ENCODE assay signal across 9 mouse cellular contexts in genomic region chr2:139589905-139590304, GRCm38 (mm10).
DNase-seq lines count a peak whose midpoint lies in the region; ATAC-seq and TF ChIP-seq lines count a peak whose summit lies in the region.
"Had no signal": no experiment of that assay in that cellular context is flagged by ENCODE, and none has a peak within 500 bp of the region (broad histone marks: within the 10 kb centered on the region; RNA-seq: fewer than 3 reads in every experiment).

No protein-coding gene starts in this region.

- 47% methylated on average over 4 of the region's 4 CpGs for WGBS in forebrain, postnatal 0 days
- 49% methylated on average over 4 of the region's 4 CpGs for WGBS in forebrain, embryonic 15.5 days
- WGBS in kidney, embryonic 14.5 days = 51% methylated on average over 4 of the region's 4 CpGs

- no peaks in the 10 kb centered on the region for H3K27me3 ChIP-seq in forebrain, postnatal 0 days (ENCODE audit: insufficient read depth, low read length)
- no peaks in the 10 kb centered on the region for H3K27me3 ChIP-seq in forebrain, embryonic 15.5 days
- no peaks in the 10 kb centered on the region for H3K27me3 ChIP-seq in kidney, embryonic 14.5 days (ENCODE audit: control insufficient read depth, insufficient read depth, low read length)
- H3K27me3 ChIP-seq: hindbrain, embryonic 15.5 days had no signal

- peak; percentile 59 for TF ChIP-seq CTCF in forebrain, postnatal 0 days (IDR thresholded peaks at IDR 0.05; ENCODE audit: low read depth)

- no peak overlapping the region for H3K4me3 ChIP-seq in forebrain, postnatal 0 days (ENCODE audit: low read depth, low read length)
- no peak overlapping the region for H3K4me3 ChIP-seq in forebrain, embryonic 15.5 days
- no peak overlapping the region for H3K4me3 ChIP-seq in kidney, embryonic 14.5 days (ENCODE audit: low read length)
- H3K4me3 ChIP-seq: hindbrain, embryonic 15.5 days had no signal

- H3K4me1 ChIP-seq in forebrain, postnatal 0 days (ENCODE audit: insufficient read depth) = no peaks in the 10 kb centered on the region
- no peaks in the 10 kb centered on the region for H3K4me1 ChIP-seq in forebrain, embryonic 15.5 days
- no peaks in the 10 kb centered on the region for H3K4me1 ChIP-seq in kidney, embryonic 14.5 days (ENCODE audit: control insufficient read depth, insufficient read depth, low read length)
- H3K4me1 ChIP-seq: hindbrain, embryonic 15.5 days had no signal

- no peaks in the 10 kb centered on the region for H3K36me3 ChIP-seq in forebrain, postnatal 0 days (ENCODE audit: insufficient read depth)
- H3K36me3 ChIP-seq in forebrain, embryonic 15.5 days = no peaks in the 10 kb centered on the region
- no peaks in the 10 kb centered on the region for H3K36me3 ChIP-seq in kidney, embryonic 14.5 days (ENCODE audit: control insufficient read depth, insufficient read depth, low read length)
- H3K36me3 ChIP-seq: hindbrain, embryonic 15.5 days had no signal

- no peak overlapping the region for H3K9ac ChIP-seq in forebrain, postnatal 0 days
- no peak overlapping the region for H3K9ac ChIP-seq in forebrain, embryonic 15.5 days (replicated peaks)
- H3K9ac ChIP-seq in kidney, embryonic 14.5 days (ENCODE audit: low read depth, low read length) = no peak overlapping the region
- H3K9ac ChIP-seq: hindbrain, embryonic 15.5 days had no signal

- no peak overlapping the region for H3K4me2 ChIP-seq in forebrain, postnatal 0 days (ENCODE audit: low read depth)
- no peak overlapping the region for H3K4me2 ChIP-seq in forebrain, embryonic 15.5 days (replicated peaks)
- no peak overlapping the region for H3K4me2 ChIP-seq in kidney, embryonic 14.5 days (replicated peaks; ENCODE audit: low read depth, low read length)
- H3K4me2 ChIP-seq: hindbrain, embryonic 15.5 days had no signal

- no peaks in the 10 kb centered on the region for H3K9me3 ChIP-seq in forebrain, postnatal 0 days (ENCODE audit: low read length)
- no peaks in the 10 kb centered on the region for H3K9me3 ChIP-seq in forebrain, embryonic 15.5 days
- H3K9me3 ChIP-seq in kidney, embryonic 14.5 days (ENCODE audit: control insufficient read depth, low read length) = no peaks in the 10 kb centered on the region
- H3K9me3 ChIP-seq: hindbrain, embryonic 15.5 days had no signal

- 0 out of 2 replicates have a peak, but pooled peaks have one; percentile 32 for ATAC-seq in forebrain, postnatal 0 days
- ATAC-seq in forebrain, embryonic 15.5 days (replicated peaks) = no peak
- ATAC-seq in kidney, embryonic 14.5 days (ENCODE audit: low FRiP score, low TSS enrichment) = peak; percentile 33; the same call in 1 of the 2 replicates

- DNase-seq in forebrain, postnatal 0 days = no peak
- DNase-seq in spleen, postnatal 4 days (ENCODE audit: low spot score in 2 of 2) = peak; percentile 21 to 64
- DNase-seq in spleen, adult 12 weeks (ENCODE audit: low spot score) = no peak
- peak; percentile 80 to 84 for DNase-seq in cerebellum, postnatal 10 days
- DNase-seq in lung, postnatal 10 days = peak; percentile 50
- peak; percentile 22 for DNase-seq in testis, postnatal 14 days (ENCODE audit: low spot score)

- no peak overlapping the region for H3K27ac ChIP-seq in forebrain, postnatal 0 days (ENCODE audit: low read depth, low read length)
- no peak overlapping the region for H3K27ac ChIP-seq in forebrain, embryonic 15.5 days (replicated peaks)
- H3K27ac ChIP-seq in kidney, embryonic 14.5 days (ENCODE audit: low read depth, low read length) = no peak overlapping the region
- H3K27ac ChIP-seq: hindbrain, embryonic 15.5 days had no signal

Comparison
In these comparisons a context has a peak if more than half of its experiments do, and no peak if none do; other contexts are left out.
1. DNase-seq: peak in spleen, postnatal 4 days (2 of 2), cerebellum, postnatal 10 days (2 of 2), lung, postnatal 10 days (single experiment) and testis, postnatal 14 days (single experiment); none in forebrain, postnatal 0 days (single experiment) and spleen, adult 12 weeks (single experiment).